Mouse (Mus musculus): ENCODE data around the gene Meiob.

DNA sequence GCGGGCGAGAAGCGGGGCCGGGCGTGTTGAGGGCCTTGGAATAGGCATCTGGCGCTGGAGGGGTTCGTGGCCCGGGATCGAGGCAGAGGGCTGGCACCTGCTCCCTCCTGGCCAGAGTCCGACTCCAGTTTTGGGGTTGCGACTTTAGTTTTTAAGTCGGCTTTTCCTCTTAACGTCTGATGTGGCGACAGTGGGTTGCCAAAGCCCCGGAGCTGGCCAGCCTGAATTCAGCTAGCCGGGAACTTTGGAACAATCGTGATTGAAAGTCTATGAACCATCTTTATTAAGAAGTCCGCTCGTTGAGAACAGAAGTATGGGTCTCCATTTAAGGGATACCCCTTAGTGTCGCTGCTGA lies 46.7 kb downstream of the Meiob start:
- no peak for TF ChIP-seq CTCF (IDR thresholded peaks at IDR 0.05; ENCODE audit: low read depth, low read length)
- TF ChIP-seq GATA1 (IDR thresholded peaks at IDR 0.05; ENCODE audit: borderline replicate concordance, low read length) = no peak
- no peak for TF ChIP-seq POLR2AphosphoS5 (IDR thresholded peaks at IDR 0.05; ENCODE audit: insufficient replicate concordance, low read depth, low read length)
